Mouse (Mus musculus): ENCODE data around the gene Ces2c. TPM values are rescaled to one million over a fixed set of nuclear protein-coding genes. Genes with fewer than 3 reads are reported as not detected.

Ces2c gene
- total RNA-seq (2012; rRNA removed) (5.7 and 6.2 TPM in 2 replicates), total RNA-seq (2014; rRNA removed) (15.6 and 16.7 TPM in 2 replicates), polyA plus RNA-seq (2012; ENCODE audit: insufficient read length, low read depth) (65.5 and 67.4 TPM in 2 replicates)

DNA sequence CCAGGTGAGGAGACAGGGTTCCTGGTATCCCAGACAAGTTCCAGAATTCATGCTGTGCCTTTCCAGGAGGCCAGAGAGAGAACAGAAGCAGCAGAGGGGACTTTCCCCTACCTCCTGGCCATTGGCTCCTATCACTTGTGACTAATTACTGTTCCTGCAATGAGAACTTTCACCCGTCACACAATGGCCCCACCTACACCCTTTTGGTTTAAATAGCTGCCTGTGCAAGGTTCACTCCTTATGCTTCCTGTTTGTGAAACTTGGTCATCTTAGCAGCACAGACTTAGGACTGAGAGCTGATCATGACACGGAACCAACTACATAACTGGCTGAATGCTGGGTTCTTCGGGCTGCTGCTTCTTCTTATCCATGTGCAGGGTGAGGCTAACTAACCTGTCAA, at the start of gene Ces2c:
Gene Ces2c (plus strand): TSS at position 238 of the 400 bp plus-strand sequence.
- H3K4me2 ChIP-seq (ENCODE audit: insufficient read depth, low read depth, poor library complexity, severe bottlenecking), result no peak within 1 kb of the TSS
- DNase-seq (ENCODE audit: extremely low read depth), result peak; percentile 72
- H3K4me1 ChIP-seq (ENCODE audit: control insufficient read depth in 1 of 2, insufficient read depth in 2 of 2), result peaks cover 0 to 34% of the 10 kb centered on the region in 2 experiments; a peak in 2 of 4 replicates
- dilution Hi-C loops (cut with MboI; ENCODE audit: extremely low pct_ligation_motif_present, extremely low pct_unique_long_range_greater_than_20kb, low sequenced_read_pairs), result no loop called here
- H3K4me3 ChIP-seq (replicated peaks in 1 of 3; ENCODE audit: low read depth in 2 of 3, low read length in 2 of 3, poor library complexity in 1 of 3), result peak within 1 kb of the TSS in 1 of 3 experiments; percentile 50
- in situ Hi-C loops (cut with MboI; ENCODE audit: low pct_ligation_motif_present, low pct_unique_long_range_greater_than_20kb, low sequenced_read_pairs), result no loop called here
- TF ChIP-seq TCF12 (IDR thresholded peaks at IDR 0.05; ENCODE audit: low read depth, low read length) (peak; percentile 28; the same call in 1 of the 2 replicates), EP300 (IDR thresholded peaks at IDR 0.05; ENCODE audit: low read length) (0 out of 2 replicates have a peak, but pooled peaks have one; percentile 9), POLR2A (IDR thresholded peaks at IDR 0.05; ENCODE audit: low read depth, low read length) (no peak), PAX5 (IDR thresholded peaks at IDR 0.05; ENCODE audit: low read length) (no peak), RAD21 (IDR thresholded peaks at IDR 0.05; ENCODE audit: low read depth, low read length) (no peak), CTCF (conservative IDR thresholded peaks at IDR 0.05 in 1 of 2, IDR thresholded peaks at IDR 0.05 in 1 of 2; ENCODE audit: low read depth in 2 of 2, low read length in 2 of 2) (no peak), SMC3 (IDR thresholded peaks at IDR 0.05; ENCODE audit: low read depth, low read length) (no peak), ETS1 (conservative IDR thresholded peaks at IDR 0.05; ENCODE audit: low read depth, low read length) (no peak), BHLHE40 (IDR thresholded peaks at IDR 0.05; ENCODE audit: low read depth, low read length) (no peak), TBP (conservative IDR thresholded peaks at IDR 0.05; ENCODE audit: low read depth, low read length) (peak; percentile 79)
- H3K79me2 ChIP-seq (replicated peaks; ENCODE audit: control insufficient read depth, extremely low read depth, insufficient read depth, poor library complexity, severe bottlenecking), result no peaks in the 10 kb centered on the region
- peaks cover 0 to 7% of the 10 kb centered on the region in 2 experiments for H3K36me3 ChIP-seq (replicated peaks in 1 of 2; ENCODE audit: control insufficient read depth in 1 of 2, insufficient read depth in 1 of 2, low read length in 1 of 2)
- H3K27me3 ChIP-seq (replicated peaks), result no peaks in the 10 kb centered on the region
- H3K27ac ChIP-seq (ENCODE audit: insufficient read depth, low read depth), result no peak within 1 kb of the TSS
- no peak within 1 kb of the TSS for H3K9ac ChIP-seq (ENCODE audit: insufficient read depth, low read depth)
- no peaks in the 10 kb centered on the region for H3K9me3 ChIP-seq (replicated peaks; ENCODE audit: low read length)

GRCm38 (mm10) chr8:104799385-104799784, 47.5 kb upstream of the Ces2c start:
- dilution Hi-C loops (cut with MboI; ENCODE audit: extremely low pct_ligation_motif_present, extremely low pct_unique_long_range_greater_than_20kb, low sequenced_read_pairs), result no loop called here
- Histone ChIP-seq H3K9me3 (replicated peaks; ENCODE audit: low read length) (no peaks in the 10 kb centered on the region), H3K36me3 (replicated peaks in 1 of 2; ENCODE audit: control insufficient read depth in 1 of 2, insufficient read depth in 1 of 2, low read length in 1 of 2) (no peaks in the 10 kb centered on the region), H3K27me3 (replicated peaks) (no peaks in the 10 kb centered on the region), H3K79me2 (replicated peaks; ENCODE audit: control insufficient read depth, extremely low read depth, insufficient read depth, poor library complexity, severe bottlenecking) (no peaks in the 10 kb centered on the region), H3K4me3 (replicated peaks in 1 of 3; ENCODE audit: low read depth in 2 of 3, low read length in 2 of 3, poor library complexity in 1 of 3) (no peak overlapping the region), H3K4me1 (ENCODE audit: control insufficient read depth in 1 of 2, insufficient read depth in 2 of 2) (peaks cover 8 to 19% of the 10 kb centered on the region in 2 experiments), H3K4me2 (ENCODE audit: insufficient read depth, low read depth, poor library complexity, severe bottlenecking) (no peak overlapping the region), H3K9ac (ENCODE audit: insufficient read depth, low read depth) (no peak overlapping the region), H3K27ac (ENCODE audit: insufficient read depth, low read depth) (no peak overlapping the region)
- TF ChIP-seq MAX (IDR thresholded peaks at IDR 0.05; ENCODE audit: low read length), result peak; percentile 62; the same call in 1 of the 2 replicates
- TF ChIP-seq JUN (IDR thresholded peaks at IDR 0.05; ENCODE audit: insufficient read depth, low read depth, low read length), result no peak
- no peak for TF ChIP-seq EP300 (IDR thresholded peaks at IDR 0.05; ENCODE audit: low read length)
- no peak for TF ChIP-seq CTCF (conservative IDR thresholded peaks at IDR 0.05 in 1 of 2, IDR thresholded peaks at IDR 0.05 in 1 of 2; ENCODE audit: low read depth in 2 of 2, low read length in 2 of 2)
- TF ChIP-seq JUND (conservative IDR thresholded peaks at IDR 0.05; ENCODE audit: low read depth, low read length), result no peak
- no peak for TF ChIP-seq ZKSCAN1 (IDR thresholded peaks at IDR 0.05; ENCODE audit: borderline replicate concordance, low read depth, low read length)
- no peak for TF ChIP-seq E2F4 (IDR thresholded peaks at IDR 0.05; ENCODE audit: insufficient replicate concordance, low read depth, low read length)
- TF ChIP-seq MXI1 (IDR thresholded peaks at IDR 0.05; ENCODE audit: low read depth, low read length), result no peak
- TF ChIP-seq MYC (IDR thresholded peaks at IDR 0.05; ENCODE audit: low read depth, low read length), result peak; percentile 68; the same call in 1 of the 2 replicates
- in situ Hi-C loops (cut with MboI; ENCODE audit: low pct_ligation_motif_present, low pct_unique_long_range_greater_than_20kb, low sequenced_read_pairs), result no loop called here
- DNase-seq (ENCODE audit: extremely low read depth), result peak; percentile 32
